In genomic region chr10:40532586-40532985, GRCm38 (mm10) we compare ENCODE assay signal across 31 mouse cellular contexts. TPM values are rescaled to one million over a fixed set of nuclear protein-coding genes. Genes with fewer than 3 reads are reported as not detected.
"Had no signal": no experiment of that assay in that cellular context is flagged by ENCODE, and none has a peak within 500 bp of the region (broad histone marks: within the 10 kb centered on the region; RNA-seq: fewer than 3 reads in every experiment).

No protein-coding gene starts in this region.

RNA-seq across cellular contexts. Expression of gene Slc22a16, which starts 37.5 kb away (rescaled TPM):
- polyA plus RNA-seq: limb, embryonic 10.5 days; limb, embryonic 11.5 days; limb, embryonic 12.5 days; limb, embryonic 13.5 days; limb, embryonic 14.5 days; limb, embryonic 15.5 days; liver, adult 2 months; liver, embryonic 11.5 days; liver, embryonic 12.5 days; liver, embryonic 13.5 days; liver, embryonic 14.5 days; liver, embryonic 15.5 days; liver, embryonic 16.5 days; liver, postnatal 0 days; lung, adult 2 months; lung, embryonic 14.5 days; lung, embryonic 15.5 days; lung, embryonic 16.5 days; lung, postnatal 0 days; macrophage; midbrain, embryonic 10.5 days; midbrain, embryonic 11.5 days; midbrain, embryonic 12.5 days; midbrain, embryonic 13.5 days; midbrain, embryonic 14.5 days; midbrain, embryonic 15.5 days; midbrain, embryonic 16.5 days; midbrain, postnatal 0 days; myocyte; neural tube, embryonic 11.5 days; neural tube, embryonic 12.5 days had no signal
